Mouse (Mus musculus): ENCODE data around the gene Timp3.

Timp3 gene

DNA sequence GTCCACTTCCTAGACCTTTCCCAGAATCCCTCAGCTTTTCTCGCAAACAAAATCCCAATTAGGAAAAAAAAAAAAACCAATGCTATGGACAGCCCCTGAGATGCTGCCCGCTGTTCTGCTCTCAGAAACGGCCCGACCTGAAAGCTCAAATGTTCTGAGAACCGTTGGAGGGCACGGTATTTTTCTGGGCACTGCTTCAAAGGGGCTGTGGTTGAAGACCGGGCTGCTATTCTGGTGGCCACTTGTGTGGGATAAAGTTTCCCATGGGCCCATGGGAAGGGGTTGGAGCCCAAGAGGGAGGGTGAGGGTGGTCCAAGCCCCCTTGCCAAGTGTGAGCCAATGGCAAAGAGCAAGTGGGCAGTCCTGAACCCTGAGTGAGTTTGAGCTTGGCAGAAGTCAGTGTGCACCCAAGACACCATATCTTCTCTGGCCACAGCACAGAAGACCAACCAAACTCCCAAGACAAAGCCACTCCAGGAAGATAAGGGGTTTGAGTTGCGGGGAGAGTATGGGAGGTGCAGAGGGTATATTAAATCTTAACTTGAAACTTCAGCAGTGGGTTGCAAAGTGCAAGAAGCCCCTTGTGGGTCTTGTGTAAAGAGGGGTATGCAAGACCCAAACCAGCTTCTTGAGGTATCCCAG is 29.2 kb downstream of the Timp3 start:
- DNase-seq = no peak

DNA sequence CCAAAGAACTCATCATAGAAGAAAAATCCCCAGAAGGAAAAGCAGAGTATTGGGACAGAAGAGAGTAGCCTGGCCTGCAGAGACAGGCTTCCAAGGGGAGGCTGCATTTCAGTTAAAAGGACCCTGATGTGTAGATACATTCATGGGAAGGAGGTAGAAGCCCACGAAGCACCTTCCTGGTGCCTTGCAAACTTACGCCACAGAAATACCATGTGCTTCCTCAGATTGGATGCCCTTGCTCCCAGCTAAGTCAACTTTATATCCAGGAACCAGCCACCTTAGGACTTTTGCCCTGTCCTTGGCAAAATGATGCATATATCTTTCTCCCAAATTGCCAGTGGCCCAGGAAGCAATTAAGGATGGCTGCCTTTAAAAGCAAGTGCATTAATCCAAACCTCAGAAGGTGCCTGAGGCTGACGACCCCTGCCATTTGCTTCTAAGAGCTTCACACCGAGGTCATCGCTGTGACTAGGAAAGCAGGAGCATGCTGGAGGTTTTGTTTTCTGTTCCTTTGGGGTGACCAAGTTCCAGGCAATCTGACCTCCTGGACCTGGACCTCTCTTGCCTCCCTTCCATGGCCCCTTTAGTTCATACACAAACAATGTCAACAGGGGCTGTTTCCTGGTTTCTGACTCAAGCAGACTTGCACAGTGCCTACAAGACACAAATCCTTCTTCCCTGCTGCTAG is 31.0 kb downstream of the Timp3 start:
- no peak for DNase-seq

DNA sequence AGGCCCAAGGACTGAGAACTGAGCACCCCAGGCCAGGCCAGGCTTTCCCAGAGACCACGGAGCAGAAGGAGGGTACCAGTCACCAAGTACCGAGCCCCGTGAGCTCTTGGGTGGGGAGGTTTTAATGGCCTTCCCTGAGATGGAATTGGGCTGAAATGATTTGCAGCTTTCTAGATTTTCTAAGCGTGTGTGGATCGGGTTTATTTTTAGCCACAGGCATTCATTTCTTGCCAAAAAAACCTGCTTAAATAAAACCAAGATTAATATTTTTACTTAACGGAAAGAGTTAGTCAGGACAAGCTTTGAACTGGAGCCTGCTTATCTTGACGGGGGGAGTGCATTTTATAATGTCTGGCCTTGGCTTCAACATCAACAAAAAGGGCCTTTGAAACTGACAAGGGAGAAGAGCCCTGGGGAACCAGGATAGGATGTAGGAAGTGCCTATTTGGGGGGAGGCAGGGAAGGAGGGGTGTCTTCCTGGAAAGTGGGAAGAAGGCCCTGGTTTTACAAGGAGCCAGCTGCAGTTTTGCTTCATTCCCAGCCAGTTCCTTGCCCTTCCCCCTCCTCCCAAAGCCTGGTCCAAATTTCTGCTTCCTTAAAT is 31.6 kb downstream of the Timp3 start:
- no peak for DNase-seq

DNA sequence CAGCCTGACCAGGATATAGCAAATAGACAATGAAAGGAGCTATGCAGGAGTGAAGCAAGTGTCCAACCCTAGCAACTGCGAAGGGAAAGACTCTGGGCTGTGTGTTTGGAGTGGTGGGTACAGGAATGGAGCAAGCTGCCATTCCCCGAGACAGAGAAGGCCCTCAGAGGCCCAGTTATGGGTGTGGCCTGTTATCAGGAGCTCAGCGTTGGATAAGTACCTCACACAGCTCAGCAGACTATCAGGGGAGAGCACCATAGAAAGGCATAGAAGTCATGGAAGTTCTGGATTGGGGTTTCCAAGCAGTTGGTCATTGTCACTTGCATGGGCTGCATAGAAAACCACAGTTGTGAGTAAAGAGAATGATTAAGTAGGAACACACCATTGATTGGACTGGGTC is 32.8 kb downstream of the Timp3 start:
- no peak for DNase-seq

DNA sequence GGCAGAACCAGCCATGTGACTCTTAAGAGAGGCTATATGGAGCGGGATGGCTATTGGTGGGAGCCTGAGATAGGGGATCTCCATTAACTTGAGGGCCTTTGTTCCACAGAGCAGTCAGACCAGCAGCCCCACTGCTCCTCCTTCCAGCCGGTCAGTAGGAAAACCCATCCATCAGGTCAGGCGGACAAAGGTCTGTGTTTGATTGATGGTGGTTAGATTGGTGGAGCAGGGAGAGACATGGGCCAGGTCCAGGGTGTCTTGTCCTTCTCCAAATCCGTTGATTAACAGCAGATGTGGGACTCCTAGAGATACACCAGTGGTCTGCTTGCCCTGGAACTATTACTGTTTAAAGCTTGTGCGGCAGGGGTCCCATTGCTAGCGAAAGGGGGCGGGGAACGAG is 34.4 kb downstream of the Timp3 start:
- DNase-seq = no peak

DNA sequence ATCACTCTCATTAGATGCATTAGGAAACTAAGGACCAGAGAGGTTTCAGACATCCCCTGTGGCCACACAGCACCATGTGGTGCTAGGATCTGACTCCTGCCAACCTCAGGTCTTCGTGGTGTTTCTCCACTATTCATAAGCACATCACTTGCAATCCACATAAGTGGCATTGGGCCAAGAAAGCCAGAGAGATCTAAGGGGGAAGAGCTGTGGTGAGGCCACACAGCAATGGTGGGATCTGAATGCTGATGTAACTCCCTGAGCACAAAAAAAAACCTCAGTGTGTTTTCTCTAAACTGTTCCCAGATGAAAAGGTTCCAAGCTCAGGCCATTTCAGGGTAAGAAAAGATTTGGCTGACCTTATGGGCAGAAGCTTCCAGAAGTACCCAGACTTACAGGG is 36.3 kb downstream of the Timp3 start:
- no peak for DNase-seq

DNA sequence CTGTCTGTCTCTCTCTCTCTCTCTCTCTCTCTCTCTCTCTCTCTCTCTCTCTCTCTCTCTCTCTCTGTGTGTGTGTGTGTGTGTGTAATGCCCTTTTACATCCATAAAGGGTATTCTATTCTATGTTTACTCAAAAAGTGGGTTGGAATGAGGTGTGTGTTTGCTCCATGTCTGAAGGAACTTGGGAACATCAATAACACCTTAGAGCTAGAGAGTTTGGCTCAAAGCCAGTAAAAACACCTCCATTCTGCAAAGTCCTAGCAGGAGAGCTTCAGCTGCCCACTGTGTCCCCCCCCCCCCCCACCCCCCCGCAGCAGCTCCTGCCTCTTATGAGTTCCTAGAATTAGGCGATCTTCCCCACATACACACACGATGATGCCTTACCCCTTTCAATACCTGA is 37.1 kb downstream of the Timp3 start:
- DNase-seq = no peak

DNA sequence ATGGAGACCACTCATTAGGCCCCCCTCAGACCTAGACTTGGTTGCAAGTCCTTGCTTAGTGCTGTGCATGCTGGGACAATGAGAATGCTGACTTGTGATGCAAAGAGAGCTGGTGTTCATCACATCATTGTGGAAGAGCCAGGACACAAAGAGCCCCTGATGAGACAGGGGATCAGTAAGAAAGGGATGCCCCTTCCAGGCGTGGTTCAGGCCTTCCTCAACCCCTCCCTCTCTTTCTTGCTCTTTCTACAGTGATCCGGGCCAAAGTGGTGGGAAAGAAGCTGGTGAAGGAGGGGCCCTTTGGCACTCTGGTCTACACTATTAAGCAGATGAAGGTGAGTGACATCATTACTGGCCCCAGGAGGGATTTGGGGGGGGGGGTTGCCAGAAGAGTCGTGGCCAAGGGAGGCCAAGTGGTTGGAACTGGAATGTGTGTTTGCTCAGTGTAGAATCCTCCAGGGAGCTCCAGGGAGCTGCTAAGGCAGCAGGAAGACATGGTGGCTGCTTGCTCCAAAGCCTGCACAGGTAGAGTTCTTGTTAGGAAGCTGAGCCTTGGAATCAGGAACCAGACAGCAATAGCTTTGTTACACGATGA is 38.0 kb downstream of the Timp3 start:
- no peak for DNase-seq

DNA sequence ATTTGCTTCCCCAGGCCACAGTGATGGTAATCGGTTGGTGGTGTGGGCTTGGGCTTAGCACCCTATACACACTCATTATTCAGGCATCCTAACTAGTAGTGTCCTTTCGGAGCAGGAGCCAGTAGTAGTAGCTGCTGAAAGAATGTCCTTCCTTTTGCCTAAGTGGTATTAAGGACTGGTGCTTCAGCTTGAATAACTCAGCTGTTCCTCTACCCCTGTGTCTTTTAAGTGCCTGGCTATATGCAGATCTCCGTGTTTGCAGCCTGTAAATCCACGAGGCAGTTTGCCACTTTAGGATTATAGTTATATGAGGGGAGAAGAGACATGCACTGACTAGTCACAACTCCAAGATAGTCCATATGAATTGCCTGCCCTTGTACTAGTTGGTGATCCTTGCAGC is 38.9 kb downstream of the Timp3 start:
- DNase-seq = no peak

DNA sequence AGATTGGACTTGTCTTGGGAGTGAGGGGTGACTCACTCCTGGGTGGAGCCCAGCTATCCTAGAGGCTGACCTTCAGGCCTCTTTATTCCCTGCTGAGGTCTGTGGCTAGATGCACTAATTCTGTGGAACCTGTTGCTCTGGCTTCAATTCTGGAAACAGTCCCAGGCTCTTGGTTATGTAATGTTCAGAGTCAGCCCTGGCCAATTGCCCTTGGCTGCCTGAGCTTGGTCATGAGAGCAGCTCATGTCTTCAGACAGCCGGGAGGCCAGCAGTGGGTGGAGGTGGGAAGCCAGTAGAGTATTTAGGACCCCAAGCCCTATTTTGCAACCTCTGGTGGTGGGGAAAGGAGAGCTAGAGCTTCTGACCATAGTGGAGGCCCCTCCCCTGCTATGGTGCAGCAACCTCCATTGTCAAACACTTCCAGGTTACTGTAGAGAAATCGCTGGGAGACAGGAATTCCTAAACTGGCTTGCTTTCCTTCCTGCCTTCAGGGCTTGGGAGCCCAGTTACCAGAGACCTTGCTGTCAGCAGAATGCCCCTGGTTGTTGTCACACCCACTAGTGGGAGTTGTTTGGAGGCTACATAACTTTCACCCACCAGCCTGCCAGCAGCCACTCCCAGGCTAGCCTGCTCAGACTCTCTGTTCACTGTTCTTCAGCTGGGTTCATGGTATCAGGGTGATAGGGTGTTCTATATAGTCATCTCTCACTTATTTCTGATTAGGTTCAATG is 39.6 kb downstream of the Timp3 start:
- DNase-seq = no peak

DNA sequence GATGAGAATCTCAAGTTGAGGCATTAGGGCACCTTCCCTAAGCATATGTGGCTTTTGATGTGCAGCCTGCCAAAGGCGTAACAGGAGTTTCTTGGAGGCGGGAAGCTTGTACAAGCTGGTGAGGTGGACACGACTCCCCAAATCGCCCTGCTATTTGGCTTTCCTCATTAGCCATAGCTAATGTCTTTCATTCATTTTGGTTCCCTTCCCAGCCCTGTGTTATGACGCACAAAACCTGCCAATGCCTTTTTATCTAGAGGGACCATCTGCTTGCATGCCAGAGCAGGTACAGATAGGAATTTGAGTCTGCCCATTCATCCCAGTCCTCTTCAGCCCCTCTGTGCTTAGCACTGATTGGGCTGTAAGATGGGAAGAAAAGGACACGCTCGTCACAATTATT is 40.2 kb downstream of the Timp3 start:
- no peak for DNase-seq

DNA sequence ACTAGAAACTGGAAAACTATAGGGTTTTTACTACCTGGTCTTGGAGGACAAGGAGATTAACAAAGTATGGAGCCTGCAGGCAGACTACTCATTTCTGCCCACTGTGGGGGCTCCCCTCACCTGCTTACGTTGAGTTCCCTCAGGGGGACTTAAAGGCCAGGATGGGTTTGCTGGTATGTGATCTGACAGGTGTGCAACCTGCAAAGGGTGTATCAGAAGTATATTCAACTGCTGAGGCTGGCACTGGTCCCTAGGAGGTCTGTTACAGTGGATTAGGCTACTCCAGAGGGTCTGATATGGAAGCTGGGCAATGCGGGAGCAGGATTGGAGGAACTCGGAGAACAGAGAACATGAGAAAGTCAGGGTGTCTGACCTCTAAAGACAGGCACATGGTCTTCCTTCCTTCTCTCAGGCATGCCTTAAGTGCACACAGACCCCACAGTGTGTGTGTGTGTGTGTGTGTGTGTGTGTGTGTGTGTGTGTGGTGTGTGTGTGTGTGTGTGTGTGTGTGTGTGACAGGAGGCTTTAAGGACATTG is 40.9 kb downstream of the Timp3 start:
- DNase-seq = no peak

DNA sequence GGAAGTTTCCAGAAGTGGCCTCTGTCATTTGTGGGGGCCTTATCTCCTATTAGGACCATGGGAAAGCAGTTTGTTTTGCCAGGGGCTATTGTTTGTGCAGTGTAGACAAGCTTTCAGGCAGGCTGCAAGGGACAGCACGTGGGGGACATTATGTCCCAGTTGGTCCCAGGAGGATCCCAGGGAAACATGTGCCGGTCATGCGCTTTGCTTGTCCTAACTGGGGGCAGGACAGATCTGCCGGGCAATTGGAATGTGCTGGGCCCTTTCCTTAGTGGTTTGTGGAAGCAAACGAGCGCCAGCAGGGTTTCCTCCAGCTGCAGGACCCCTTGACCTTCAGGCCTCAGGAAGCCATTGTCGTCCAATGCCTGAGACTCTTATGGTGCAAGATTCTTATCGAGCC is 41.4 kb downstream of the Timp3 start:
- no peak for DNase-seq

DNA sequence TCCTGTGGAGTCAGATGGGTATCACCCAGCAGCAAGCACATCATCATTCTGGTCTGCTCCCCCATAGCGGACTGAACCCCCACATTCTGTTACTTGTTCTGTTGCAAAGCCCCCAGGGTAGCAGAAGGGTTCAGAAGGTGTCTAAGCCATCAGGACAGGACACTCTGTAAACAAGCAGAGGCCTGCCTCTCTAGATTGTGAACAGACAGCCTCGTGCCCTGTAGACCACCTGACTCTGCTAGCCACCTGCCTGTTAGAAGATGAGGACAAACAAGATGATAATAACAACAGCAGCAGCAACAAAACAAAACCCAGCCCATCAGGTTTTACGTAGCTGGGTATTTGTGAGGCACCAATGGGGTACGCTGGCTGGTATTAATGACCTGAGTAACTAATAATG is 42.0 kb downstream of the Timp3 start:
- DNase-seq = no peak

DNA sequence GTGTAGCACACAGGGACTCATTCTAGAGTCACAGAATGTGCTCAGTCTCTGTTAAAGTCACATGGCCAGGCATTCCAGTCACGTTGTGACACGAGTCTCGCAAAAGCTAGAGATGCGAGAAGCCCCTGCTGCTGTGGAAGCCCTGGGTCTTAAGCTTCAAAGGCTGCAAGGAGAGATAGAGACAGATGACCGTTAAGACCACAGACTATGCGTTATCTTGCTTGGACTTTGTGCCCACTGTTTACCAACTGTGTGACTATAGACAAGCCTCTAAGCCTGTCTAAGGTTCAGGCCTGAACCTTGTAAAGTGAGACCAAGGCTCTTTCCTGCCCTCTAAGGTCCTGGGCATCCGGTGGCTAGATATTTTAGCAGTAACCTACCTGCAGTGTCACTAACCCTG is 42.5 kb downstream of the Timp3 start:
- DNase-seq = no peak

DNA sequence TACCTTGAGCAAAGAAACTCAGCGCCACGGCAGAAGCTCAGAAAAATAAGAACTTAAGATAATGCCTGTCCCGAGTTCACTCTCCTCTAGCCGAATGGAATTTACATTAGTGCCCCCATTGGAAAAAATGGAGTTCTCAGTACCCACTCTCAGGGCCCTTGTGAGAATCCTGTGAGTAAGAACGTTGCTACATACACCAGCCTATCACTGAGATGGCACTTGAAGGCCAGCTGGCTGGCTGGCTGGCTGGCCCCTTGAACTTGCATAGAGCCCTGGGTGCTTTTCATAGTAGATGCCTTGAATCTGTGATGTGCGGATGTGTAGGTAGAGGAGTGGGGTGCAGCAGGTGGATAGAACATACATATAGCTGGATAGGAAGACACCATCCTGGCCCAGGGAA is 43.2 kb downstream of the Timp3 start:
- DNase-seq = no peak

DNA sequence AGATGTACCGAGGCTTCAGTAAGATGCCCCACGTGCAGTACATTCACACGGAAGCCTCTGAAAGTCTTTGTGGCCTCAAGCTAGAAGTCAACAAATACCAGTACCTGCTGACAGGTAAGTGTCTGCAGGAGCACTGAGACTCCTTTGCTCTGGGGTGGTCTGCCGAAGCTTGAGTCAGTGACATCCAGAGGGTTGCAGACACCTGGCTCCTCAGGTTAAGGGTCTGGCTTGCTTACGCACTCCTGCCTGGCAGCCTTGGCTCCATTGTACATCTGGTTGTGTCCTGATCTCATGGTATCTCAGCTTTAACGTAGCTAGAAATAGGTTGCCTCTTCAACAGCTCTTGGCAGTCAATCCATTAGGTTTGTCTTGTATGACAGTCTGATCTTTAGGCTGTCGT is 43.8 kb downstream of the Timp3 start:
- DNase-seq = no peak

DNA sequence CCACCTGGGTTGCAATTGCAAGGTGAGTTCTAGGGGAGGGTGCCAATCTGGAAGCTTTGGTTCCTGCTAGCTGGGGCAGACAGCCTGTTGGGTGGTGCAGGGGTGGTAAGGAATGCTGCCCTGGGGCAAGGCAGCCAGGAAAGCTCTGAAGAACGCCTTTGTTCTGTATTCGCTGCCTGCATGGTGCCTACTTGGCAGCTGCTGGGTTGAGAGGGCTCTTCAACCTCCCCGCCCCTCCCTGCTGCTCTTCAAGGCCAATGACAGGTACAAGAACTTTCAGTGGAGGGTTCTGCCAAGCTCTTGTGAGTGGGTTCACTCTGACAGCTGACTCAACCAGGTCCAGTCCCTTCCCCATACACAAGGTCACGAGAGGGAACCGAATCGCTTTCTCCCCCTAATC is 44.5 kb downstream of the Timp3 start:
- DNase-seq = no peak

DNA sequence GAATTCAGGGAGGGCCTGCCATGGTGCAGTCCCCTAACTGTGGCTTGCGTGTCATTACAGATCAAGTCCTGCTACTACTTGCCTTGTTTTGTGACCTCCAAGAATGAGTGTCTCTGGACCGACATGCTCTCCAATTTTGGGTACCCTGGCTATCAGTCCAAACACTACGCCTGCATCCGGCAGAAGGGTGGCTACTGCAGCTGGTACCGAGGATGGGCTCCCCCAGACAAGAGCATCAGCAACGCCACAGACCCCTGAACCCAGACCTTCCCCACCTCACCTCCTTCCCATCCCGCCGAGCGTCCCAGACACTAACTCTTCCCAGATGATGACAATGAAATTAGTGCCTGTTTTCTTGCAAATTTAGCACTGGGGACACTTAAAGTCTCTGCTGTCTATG is 45.5 kb downstream of the Timp3 start:
- no peak for DNase-seq

DNA sequence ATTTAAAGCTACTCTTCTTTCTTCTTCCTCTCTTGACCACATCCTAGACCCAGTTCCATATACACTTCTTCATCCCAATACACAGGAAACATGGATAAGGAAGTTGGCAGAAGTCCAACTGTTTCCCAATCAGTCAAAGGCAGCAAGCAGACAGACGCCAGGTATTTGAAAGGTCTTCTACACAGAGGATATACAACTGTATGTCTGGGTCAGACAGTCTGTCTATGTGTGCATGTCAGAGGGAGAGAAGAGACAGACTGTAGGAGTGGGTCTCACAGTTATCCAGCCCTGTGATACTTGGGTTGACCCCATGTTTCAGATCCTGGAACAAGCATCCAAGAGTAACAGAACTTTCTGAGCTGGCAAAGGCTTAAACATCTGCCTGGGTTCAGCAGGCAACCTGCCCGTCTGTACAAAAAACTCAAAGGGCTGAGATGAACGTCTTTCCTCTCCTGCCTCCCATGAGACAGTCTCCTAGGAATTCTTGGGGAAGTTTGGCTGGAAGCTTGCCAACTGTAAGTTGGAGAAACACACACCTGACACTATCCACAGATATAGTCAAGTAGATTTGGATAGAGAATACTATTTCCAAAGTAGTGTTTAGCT is 46.2 kb downstream of the Timp3 start:
- no peak for DNase-seq

DNA sequence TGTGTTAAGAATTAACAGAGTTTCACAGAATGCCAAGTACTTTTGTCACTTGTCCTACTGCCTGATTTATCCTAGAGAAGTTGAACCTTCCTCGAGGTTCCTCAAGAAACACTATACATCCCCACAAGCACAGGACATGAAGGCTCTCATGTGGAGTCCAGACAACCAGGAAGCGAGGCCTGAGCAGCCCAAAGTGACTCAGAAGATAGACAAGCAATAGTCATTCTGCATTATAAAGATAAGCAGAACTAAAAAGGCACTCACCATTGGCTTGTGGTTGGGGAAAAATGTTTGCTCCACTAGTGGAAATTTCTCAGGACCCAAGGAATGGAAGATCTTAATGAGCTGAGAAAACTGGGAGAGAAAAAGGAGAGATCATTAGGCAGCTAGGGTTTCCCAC is 51.1 kb downstream of the Timp3 start:
- DNase-seq = no peak

DNA sequence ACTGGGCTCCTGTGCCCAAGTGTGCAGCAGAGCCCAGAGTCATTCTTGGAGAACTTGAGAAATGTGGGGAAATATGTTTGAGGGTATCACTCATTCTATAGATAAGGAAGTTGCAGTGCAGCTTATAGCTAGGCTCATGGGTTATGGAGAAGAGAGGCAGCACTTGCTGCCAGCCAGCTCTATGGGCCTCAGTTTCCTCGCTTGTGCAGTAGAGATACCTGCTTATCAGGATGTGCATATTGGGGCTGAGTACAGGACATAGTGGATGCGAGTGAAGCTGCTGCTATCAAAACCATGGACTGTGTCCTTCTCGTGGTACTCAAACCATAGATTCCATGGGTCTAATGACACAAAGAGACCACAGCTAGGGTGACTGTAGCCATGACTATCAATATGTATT is 52.3 kb downstream of the Timp3 start:
- no peak for DNase-seq
